Mouse (Mus musculus) gastrocnemius, adult 18-20 months (tissue): Measurements from ENCODE around the gene A830018L16Rik. TPM values are rescaled to one million over a fixed set of nuclear protein-coding genes. Genes with fewer than 3 reads are reported as not detected.
"Not testable (repeated sequence)": the region's sequence is repeated elsewhere in the genome, so short reads cannot be mapped to it uniquely, and the experiment has no call there.

Source experiments
- DNase-seq: peaks from one replicate; pipeline ENCODE4 v3.0.0; 2021; ENCODE audit warnings: low spot score
- total RNA-seq, 2 experiments: library from RNA; stranded (reverse); gene quantifications; 2 replicates each; pipeline ENCODE4 v1.2.3; 2021

The A830018L16Rik gene
- total RNA-seq, 2 experiments from 2014 or later, result not detected

DNA sequence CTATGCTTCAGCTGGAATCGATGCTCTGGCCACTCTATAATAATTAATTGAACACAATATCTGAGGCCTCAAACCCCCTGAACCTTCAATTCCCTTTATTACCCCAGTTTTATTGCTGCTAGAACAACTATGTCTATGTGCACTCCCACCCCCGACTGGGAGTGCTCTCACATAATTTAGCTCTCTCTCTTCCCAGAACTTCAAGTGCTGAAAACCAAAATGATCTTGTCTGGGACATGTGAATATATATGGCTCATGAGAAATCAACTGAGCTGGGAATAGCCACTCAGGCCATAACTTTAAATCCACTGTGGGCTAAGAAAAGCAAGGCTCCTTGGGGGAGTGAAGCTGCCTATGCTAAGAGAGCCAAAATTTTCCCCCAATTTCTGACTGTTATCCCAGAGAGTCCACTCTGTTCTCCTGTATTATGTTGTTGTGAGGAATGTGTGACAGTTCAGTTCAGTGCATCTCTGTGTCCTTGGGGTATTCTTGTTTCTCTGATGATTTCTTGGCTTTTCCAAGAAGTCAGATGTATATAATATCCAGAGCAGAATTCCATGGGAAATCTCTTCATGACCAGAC, 582.5 kb downstream of the A830018L16Rik start:
- DNase-seq, result no peak

- DNase-seq, result no peak
Measured at GRCm38 (mm10) chr1:11997574-11997973, 583.7 kb downstream of the A830018L16Rik start.

DNA sequence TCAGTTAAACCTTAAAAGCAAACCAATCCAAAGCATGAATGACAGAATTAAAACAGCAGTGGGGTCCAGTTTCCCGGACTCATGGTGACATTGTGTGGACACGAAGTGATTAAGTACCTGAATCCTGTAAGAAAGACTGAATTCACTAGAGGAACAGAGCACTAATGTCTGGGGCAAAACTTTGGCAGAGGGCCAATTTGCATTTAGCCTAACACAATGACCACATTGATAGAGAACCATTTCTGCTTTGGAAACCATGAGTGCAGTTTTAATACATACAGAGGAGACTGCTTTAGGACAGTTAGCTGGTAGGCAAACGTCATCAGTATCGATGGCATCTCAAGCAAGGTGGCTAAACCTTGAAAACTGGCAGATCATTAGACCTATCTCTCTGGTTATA, 586.7 kb downstream of the A830018L16Rik start:
- DNase-seq, result no peak

DNA sequence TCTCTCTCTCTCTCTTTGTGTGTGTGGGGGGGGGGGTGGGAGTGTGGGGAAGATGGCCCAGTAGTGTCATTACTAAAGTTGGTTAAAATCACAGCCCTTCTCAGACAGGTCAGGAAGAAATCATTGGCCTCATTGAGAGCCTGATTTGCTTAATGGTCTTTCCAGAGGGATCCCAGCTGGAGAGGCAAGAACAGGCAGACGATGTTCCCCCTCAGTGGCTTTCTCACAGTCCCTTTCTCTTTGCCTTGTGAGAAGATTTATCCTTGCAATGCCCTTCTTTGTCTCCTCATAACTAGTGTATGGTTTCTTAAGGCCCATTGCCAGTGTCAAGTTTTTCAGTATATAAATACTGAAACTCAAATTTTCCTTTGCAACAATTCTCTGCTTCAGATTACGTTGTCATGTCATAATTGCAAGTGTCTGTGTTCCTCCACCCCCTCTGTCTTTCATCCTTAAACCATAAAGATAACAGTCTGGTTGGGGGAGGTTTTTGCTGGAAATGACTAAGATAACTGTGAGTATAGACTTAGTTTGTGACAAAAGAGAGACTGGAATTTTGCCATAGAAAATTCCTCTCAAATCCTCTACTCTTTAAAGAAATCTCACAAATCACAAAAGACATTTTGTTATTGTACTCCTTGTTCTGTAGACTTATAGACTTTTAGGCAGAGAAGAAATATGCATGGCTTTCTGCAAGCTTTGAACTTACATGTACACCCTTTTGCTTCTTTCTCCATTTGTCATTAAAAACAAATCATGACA, 595.1 kb downstream of the A830018L16Rik start:
- no peak for DNase-seq

GRCm38 (mm10) chr1:12009551-12009846, 595.6 kb downstream of the A830018L16Rik start:
- no peak for DNase-seq

DNA sequence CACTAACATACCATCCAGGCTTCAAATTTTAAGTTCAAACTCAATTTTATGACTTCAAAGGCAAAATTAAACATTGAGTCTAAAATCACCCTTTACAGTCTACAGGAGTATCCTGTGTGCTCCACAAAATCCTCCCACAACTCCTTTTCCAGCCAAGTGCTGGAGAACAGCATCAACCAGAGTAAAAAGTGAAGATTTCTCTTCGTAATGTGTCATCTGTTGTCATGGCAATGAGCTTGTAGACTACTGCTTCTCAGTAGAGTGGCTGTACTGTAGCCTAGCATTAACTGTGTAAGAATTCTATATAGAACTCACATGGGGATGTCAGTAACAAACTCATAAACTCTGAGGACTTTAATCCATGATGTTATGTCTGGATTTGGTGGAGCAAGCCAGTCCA, 596.7 kb downstream of the A830018L16Rik start:
- no peak for DNase-seq

GRCm38 (mm10) chr1:12020646-12021045, 606.7 kb downstream of the A830018L16Rik start:
- DNase-seq, result not testable (repeated sequence)
